Mouse (Mus musculus) layer of hippocampus, adult 9-11 months (tissue): ENCODE data around the gene Selenoh.

Experiments
- DNase-seq: peaks from one replicate; pipeline ENCODE4 v3.0.0; 2022

Gene Selenoh

DNA sequence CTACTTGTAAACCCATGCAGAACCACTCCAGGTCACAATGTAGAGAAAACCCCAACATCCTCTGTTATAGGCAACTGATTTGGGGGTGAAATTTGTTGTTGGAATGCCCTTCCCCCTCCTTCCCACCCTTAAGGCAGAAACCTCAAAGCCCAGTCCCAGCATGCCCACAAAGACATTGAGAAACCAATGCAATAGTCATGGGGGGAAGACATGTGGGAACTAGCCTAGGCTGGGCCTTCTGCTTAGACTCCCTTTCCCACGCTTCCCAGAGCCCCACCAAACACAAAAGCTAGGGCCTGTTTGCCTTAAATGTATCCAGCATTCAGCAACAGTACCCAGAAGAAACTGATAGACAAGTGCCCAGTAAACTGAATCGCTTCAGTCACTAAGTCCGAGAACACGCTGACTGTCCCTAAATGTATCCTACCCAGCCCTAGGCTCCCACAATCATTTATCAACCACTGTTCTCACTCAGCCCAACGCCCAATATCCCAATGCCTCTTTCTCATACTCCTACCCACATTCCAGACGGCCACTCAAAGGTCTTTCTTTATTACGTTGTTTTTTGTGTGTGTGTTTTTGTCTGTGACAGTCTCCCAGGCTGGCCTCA, 44.1 kb downstream of the Selenoh start:
- DNase-seq = no peak

- DNase-seq = no peak
Observed at GRCm38 (mm10) chr2:84624201-84624600, 46.4 kb downstream of the Selenoh start.

DNA sequence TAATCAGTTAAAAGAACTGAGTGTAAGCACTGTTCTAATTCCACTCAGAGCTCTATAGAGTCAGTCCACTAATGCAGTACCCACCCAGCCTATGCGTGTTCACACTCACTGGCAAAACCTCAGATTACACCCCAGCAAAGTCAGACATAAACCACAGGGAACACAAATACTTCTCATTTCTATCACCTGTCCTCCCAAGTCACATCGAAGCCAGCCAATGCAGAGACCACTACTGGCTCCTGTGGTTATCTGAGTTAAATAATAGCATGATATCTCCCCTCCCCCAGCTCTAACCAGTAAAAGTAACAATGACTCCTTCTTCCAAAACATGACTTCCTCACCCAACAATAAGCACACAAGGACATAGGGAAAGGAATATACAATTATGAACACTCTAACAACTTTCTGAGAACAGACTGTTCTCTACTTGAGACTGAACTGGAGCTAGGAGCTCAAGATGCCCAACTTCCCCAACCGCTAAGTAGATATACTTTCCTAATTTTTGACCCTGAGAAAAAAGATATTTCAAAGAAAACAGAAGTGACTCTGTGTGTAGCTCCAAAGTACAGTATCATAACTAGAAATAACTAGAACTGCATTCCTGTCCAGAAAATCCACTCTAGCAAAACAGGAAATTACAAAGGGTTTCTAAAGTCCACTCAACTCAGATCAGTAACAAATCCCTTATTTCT, 47.0 kb downstream of the Selenoh start:
- no peak for DNase-seq

- no peak for DNase-seq
Observed at GRCm38 (mm10) chr2:84622668-84623067, 47.9 kb downstream of the Selenoh start.

DNA sequence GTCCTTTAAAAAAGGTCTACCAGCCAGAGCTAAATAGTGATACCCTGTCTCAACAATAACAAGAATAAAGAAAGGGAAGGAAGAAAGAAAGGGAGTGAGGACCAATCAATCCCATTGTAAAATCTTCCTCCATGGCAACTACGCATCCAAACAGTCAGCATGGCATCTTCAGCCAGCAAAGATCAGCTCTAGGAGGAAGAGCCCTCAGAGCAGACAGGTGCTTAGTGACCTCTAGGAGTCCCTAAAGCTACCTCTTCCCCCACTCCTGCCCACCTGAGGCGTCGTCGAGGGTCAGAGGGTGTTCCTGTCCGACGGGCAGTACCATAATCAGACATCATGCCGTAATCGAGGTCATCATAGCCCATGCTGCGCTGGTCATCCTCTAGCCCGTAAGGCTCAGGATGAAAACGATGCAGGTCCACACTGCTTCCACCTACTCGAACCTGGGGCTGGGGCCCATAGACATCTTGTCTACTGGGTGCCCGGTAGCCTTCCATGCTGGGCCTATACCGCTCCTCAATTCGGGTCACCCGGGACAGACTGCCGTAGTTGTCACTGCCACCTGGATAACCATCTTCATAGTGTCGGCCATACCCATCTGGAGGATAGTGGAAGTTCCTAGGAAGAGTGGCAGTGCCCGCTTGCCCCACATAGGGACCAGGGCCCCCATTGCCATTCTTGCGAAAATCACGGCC, 50.8 kb downstream of the Selenoh start:
- DNase-seq = no peak
